Mouse (Mus musculus) small intestine, adult 2 months (tissue): Measurements from ENCODE around the gene Emc10.

Source experiments
- CTCF ChIP-seq: fragments of 200-500 bp; IDR thresholded peaks from 2 replicates; pipeline ENCODE4 v1.5.1; 2012; ENCODE audit warnings: low read depth, mild to moderate bottlenecking, control low read depth, inconsistent platforms, low read length, moderate library complexity, mixed read lengths; ENCODE audit not compliant: insufficient replicate concordance, insufficient read length; ENCODE audit errors: extremely low read depth
- POLR2A ChIP-seq: fragments of 200-500 bp; IDR thresholded peaks from 2 replicates; pipeline ENCODE4 v1.6.1; 2012; ENCODE audit warnings: low read depth, mild to moderate bottlenecking, control low read depth, inconsistent platforms, low read length, moderate library complexity

DNA sequence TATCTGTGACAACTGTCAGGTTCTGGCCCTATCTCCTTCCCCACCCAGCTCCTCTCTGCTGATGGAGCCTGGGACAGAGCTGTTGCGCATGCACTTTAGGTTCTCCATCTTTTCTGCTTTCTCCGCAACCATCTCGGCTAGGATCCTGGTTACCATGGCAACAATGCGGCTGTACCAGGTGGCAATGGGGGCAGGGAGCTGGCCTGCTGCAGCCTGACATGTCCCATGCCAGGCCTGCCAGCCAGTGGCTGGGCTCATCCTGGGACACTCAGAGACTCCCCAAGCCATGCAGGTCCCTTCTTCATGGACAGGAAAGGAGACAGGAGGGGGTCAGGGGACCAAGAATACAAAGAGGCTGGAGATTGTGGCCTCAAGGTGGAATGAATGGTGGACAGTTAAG, 31.8 kb downstream of the Emc10 start:
- TF ChIP-seq CTCF (no peak), POLR2A (no peak)
